35 mouse cellular contexts compared by ENCODE assay signal in genomic region chr6:30499049-30499448, GRCm38 (mm10). TPM values are rescaled to one million over a fixed set of nuclear protein-coding genes. Genes with fewer than 3 reads are reported as not detected.
DNase-seq lines count a peak whose midpoint lies in the region; ATAC-seq and TF ChIP-seq lines count a peak whose summit lies in the region.
"Had no signal": no experiment of that assay in that cellular context is flagged by ENCODE, and none has a peak within 500 bp of the region (broad histone marks: within the 10 kb centered on the region; RNA-seq: fewer than 3 reads in every experiment).

No protein-coding gene starts in this region.

- no peak for TF ChIP-seq POLR2A in liver, adult 2 months (IDR thresholded peaks at IDR 0.05; ENCODE audit: extremely low read depth, insufficient read depth, low read length)

- no peak overlapping the region for H3K4me3 ChIP-seq in liver, adult 2 months (ENCODE audit: insufficient read depth, low read depth, low read length)
- no peak overlapping the region for H3K4me3 ChIP-seq in liver, postnatal 0 days (ENCODE audit: low read depth, low read length)
- no peak overlapping the region for H3K4me3 ChIP-seq in embryonic facial prominence, embryonic 10.5 days
- no peak overlapping the region for H3K4me3 ChIP-seq in stomach, postnatal 0 days (ENCODE audit: low read depth, low read length)
- H3K4me3 ChIP-seq: erythroblast, embryonic 14.5 days; hindbrain, embryonic 10.5 days; hindbrain, embryonic 15.5 days; intestine, embryonic 15.5 days; left cerebral cortex, adult 2 months; limb, embryonic 12.5 days; midbrain, embryonic 10.5 days; midbrain, embryonic 15.5 days had no signal

- no peaks in the 10 kb centered on the region for H3K4me1 ChIP-seq in liver, adult 2 months (ENCODE audit: control insufficient read depth, insufficient read depth, low read length)
- H3K4me1 ChIP-seq in liver, postnatal 0 days (ENCODE audit: insufficient read depth) = no peaks in the 10 kb centered on the region
- peaks cover 11% of the 10 kb centered on the region; the same call in 1 of the 2 replicates for H3K4me1 ChIP-seq in embryonic facial prominence, embryonic 10.5 days
- H3K4me1 ChIP-seq in stomach, postnatal 0 days (replicated peaks; ENCODE audit: control insufficient read depth, insufficient read depth) = no peaks in the 10 kb centered on the region
- H3K4me1 ChIP-seq: hindbrain, embryonic 10.5 days; hindbrain, embryonic 15.5 days; intestine, embryonic 15.5 days; limb, embryonic 12.5 days; midbrain, embryonic 10.5 days; midbrain, embryonic 15.5 days had no signal

- 71% methylated on average over 3 of the region's 3 CpGs for WGBS in liver, adult 2 months
- WGBS in liver, postnatal 0 days (ENCODE audit: insufficient replicate concordance) = 41% methylated on average over 3 of the region's 3 CpGs
- WGBS in embryonic facial prominence, embryonic 10.5 days = 71% methylated on average over 3 of the region's 3 CpGs
- WGBS in stomach, postnatal 0 days = 79% methylated on average over 3 of the region's 3 CpGs

- H3K9me3 ChIP-seq in liver, postnatal 0 days (ENCODE audit: low read length) = no peaks in the 10 kb centered on the region
- no peaks in the 10 kb centered on the region for H3K9me3 ChIP-seq in embryonic facial prominence, embryonic 10.5 days
- no peaks in the 10 kb centered on the region for H3K9me3 ChIP-seq in stomach, postnatal 0 days (ENCODE audit: control insufficient read depth, low read length)
- H3K9me3 ChIP-seq: hindbrain, embryonic 10.5 days; hindbrain, embryonic 15.5 days; intestine, embryonic 15.5 days; limb, embryonic 12.5 days; midbrain, embryonic 10.5 days; midbrain, embryonic 15.5 days had no signal

- ATAC-seq in liver, postnatal 0 days = no peak
- peak; percentile 80 for ATAC-seq in megakaryocyte, adult 5-6 weeks (ENCODE audit: poor library complexity, severe bottlenecking)
- ATAC-seq in stomach, postnatal 0 days (ENCODE audit: low FRiP score, low TSS enrichment) = no peak
- ATAC-seq: forebrain, postnatal 0 days; intestine, embryonic 15.5 days; midbrain, embryonic 15.5 days had no signal

- no peak overlapping the region for H3K4me2 ChIP-seq in liver, postnatal 0 days (ENCODE audit: low read depth, low read length)
- no peak overlapping the region for H3K4me2 ChIP-seq in stomach, postnatal 0 days (replicated peaks; ENCODE audit: low read depth)
- H3K4me2 ChIP-seq: hindbrain, embryonic 15.5 days; intestine, embryonic 15.5 days; limb, embryonic 12.5 days; liver, embryonic 11.5 days; midbrain, embryonic 15.5 days had no signal

- TF ChIP-seq CTCF in liver, adult 2 months (IDR thresholded peaks at IDR 0.05; ENCODE audit: low read depth, low read length) = no peak
- TF ChIP-seq CTCF in liver, postnatal 0 days (IDR thresholded peaks at IDR 0.05; ENCODE audit: low read depth) = no peak
- no peak for TF ChIP-seq CTCF in stomach, postnatal 0 days (IDR thresholded peaks at IDR 0.05; ENCODE audit: low read depth)

- peaks cover 44% of the 10 kb centered on the region for H3K36me3 ChIP-seq in liver, adult 2 months (ENCODE audit: control insufficient read depth, insufficient read depth, low read length)
- H3K36me3 ChIP-seq in liver, postnatal 0 days (replicated peaks; ENCODE audit: insufficient read depth, low read length) = peaks cover 53% of the 10 kb centered on the region
- H3K36me3 ChIP-seq in embryonic facial prominence, embryonic 10.5 days (replicated peaks) = peaks cover 97% of the 10 kb centered on the region
- peaks cover 10% of the 10 kb centered on the region; the same call in 1 of the 2 replicates for H3K36me3 ChIP-seq in stomach, postnatal 0 days (ENCODE audit: control insufficient read depth, insufficient read depth, low read length)

- no peaks in the 10 kb centered on the region for H3K79me2 ChIP-seq in liver, adult 2 months (ENCODE audit: control insufficient read depth, insufficient read depth, low read length)

- no peak for TF ChIP-seq EP300 in liver, postnatal 0 days (IDR thresholded peaks at IDR 0.05; ENCODE audit: low read depth)
- TF ChIP-seq EP300 in stomach, postnatal 0 days (optimal IDR thresholded peaks at IDR 0.05) = no peak

- no peak overlapping the region for H3K9ac ChIP-seq in liver, adult 2 months (ENCODE audit: low read depth, low read length)
- H3K9ac ChIP-seq in liver, postnatal 0 days (replicated peaks) = no peak overlapping the region
- no peak overlapping the region for H3K9ac ChIP-seq in stomach, postnatal 0 days (ENCODE audit: low read length)
- H3K9ac ChIP-seq: forebrain, postnatal 0 days; hindbrain, embryonic 15.5 days; intestine, embryonic 15.5 days; limb, embryonic 12.5 days; midbrain, embryonic 15.5 days had no signal

- H3K27ac ChIP-seq in liver, adult 2 months (replicated peaks; ENCODE audit: insufficient read depth, low read depth, low read length) = no peak overlapping the region
- no peak overlapping the region for H3K27ac ChIP-seq in liver, postnatal 0 days (ENCODE audit: low read depth)
- H3K27ac ChIP-seq in embryonic facial prominence, embryonic 10.5 days (replicated peaks) = peak overlapping the region; percentile 35; the same call in 1 of the 2 replicates
- no peak overlapping the region for H3K27ac ChIP-seq in stomach, postnatal 0 days (replicated peaks)
- H3K27ac ChIP-seq: hindbrain, embryonic 10.5 days; hindbrain, embryonic 15.5 days; intestine, embryonic 15.5 days; left cerebral cortex, adult 2 months; midbrain, embryonic 10.5 days; midbrain, embryonic 15.5 days had no signal

- DNase-seq in liver, adult 2 months (ENCODE audit: extremely low read depth, low read depth, low spot score) = peak; percentile 6
- DNase-seq in liver, postnatal 0 days = no peak
- peak; percentile 41 for DNase-seq in CD4-positive, CD25-positive, alpha-beta regulatory T cell, adult 2 months (ENCODE audit: low read depth, low spot score)
- DNase-seq in embryonic facial prominence, embryonic 10.5 days (ENCODE audit: low spot score) = no peak
- no peak for DNase-seq in stomach, postnatal 0 days (ENCODE audit: low spot score)
- DNase-seq in urinary bladder, postnatal 25 days (ENCODE audit: low spot score) = no peak
- no peak for DNase-seq in layer of hippocampus, postnatal 25 days (ENCODE audit: extremely low spot score in 1 of 2, low spot score in 1 of 2)
- DNase-seq: adrenal gland, postnatal 10 days; cerebellum, adult 11-12 months; cerebellum, adult 9-11 months; forebrain, postnatal 0 days; gastrocnemius, postnatal 10 days; heart, postnatal 14 days; kidney, adult 8-10 months; kidney, postnatal 10 days; layer of hippocampus, adult 9-11 months; lung, postnatal 36 days; right cerebral cortex, adult 18-20 months; spleen, adult 18-20 months; thymus, postnatal 36 days had no signal

- no peaks in the 10 kb centered on the region for H3K27me3 ChIP-seq in liver, adult 2 months (ENCODE audit: control insufficient read depth, insufficient read depth, low read length)
- H3K27me3 ChIP-seq in liver, postnatal 0 days (ENCODE audit: insufficient read depth, low read length) = no peaks in the 10 kb centered on the region
- H3K27me3 ChIP-seq in embryonic facial prominence, embryonic 10.5 days (replicated peaks; ENCODE audit: low read depth, poor library complexity, severe bottlenecking) = no peaks in the 10 kb centered on the region
- H3K27me3 ChIP-seq in stomach, postnatal 0 days (ENCODE audit: control insufficient read depth, insufficient read depth, low read length) = no peaks in the 10 kb centered on the region
- H3K27me3 ChIP-seq: hindbrain, embryonic 15.5 days; intestine, embryonic 15.5 days; limb, embryonic 12.5 days; midbrain, embryonic 15.5 days had no signal

RNA-seq across cellular contexts. Expression of gene Tmem209, which starts 10.5 kb away (rescaled TPM):
- 9.2 and 12.0 TPM in 2 replicates for total RNA-seq in liver, adult 2 months (2014; rRNA removed)
- polyA plus RNA-seq in liver, adult 2 months (2012; rRNA removed) = 18.4 and 23.5 TPM in 2 replicates
- 10.8 and 12.6 TPM in 2 replicates for polyA plus RNA-seq in liver, postnatal 0 days (2015; fragmentation: Nextera tagmentation; extraction: Ambion mirVana)
- polyA plus RNA-seq in embryonic facial prominence, embryonic 10.5 days (2016; fragmentation: Nextera tagmentation; extraction: Ambion mirVana) = 41.3 and 45.7 TPM in 2 replicates
- 40.3 and 42.3 TPM in 2 replicates for total RNA-seq in megakaryocyte, adult 5-6 weeks (2015)
- total RNA-seq in megakaryocyte, adult 5-6 weeks (2017) = 24.0 and 39.0 TPM in 2 replicates
- 13.0 and 13.7 TPM in 2 replicates for polyA plus RNA-seq in stomach, postnatal 0 days (2015; fragmentation: Nextera tagmentation; extraction: Ambion mirVana)
- total RNA-seq in layer of hippocampus, postnatal 25 days (2021) = 10 to 100 TPM; 15.8 to 20.7 TPM

RNA-seq across cellular contexts. Expression of gene Ssmem1, which starts 10.6 kb away (rescaled TPM):
- 0.20 TPM in 1 of 2 replicates, not detected in the other for total RNA-seq in liver, adult 2 months (2014; rRNA removed)
- not detected in 2 replicates for polyA plus RNA-seq in liver, adult 2 months (2012; rRNA removed)
- not detected in 2 replicates for polyA plus RNA-seq in liver, postnatal 0 days (2015; fragmentation: Nextera tagmentation; extraction: Ambion mirVana)
- polyA plus RNA-seq in embryonic facial prominence, embryonic 10.5 days (2016; fragmentation: Nextera tagmentation; extraction: Ambion mirVana) = 0.19 and 0.40 TPM in 2 replicates
- 0.68 TPM in 1 of 2 replicates, not detected in the other for total RNA-seq in megakaryocyte, adult 5-6 weeks (2015)
- 0.44 and 1.1 TPM in 2 replicates for total RNA-seq in megakaryocyte, adult 5-6 weeks (2017)
- polyA plus RNA-seq in stomach, postnatal 0 days (2015; fragmentation: Nextera tagmentation; extraction: Ambion mirVana) = not detected in 2 replicates
- 1 to 10 TPM in 1 of 2 experiments, under 1 TPM in 1; 0.37 to 1.2 TPM for total RNA-seq in layer of hippocampus, postnatal 25 days (2021)
- total RNA-seq: common myeloid progenitor, adult 5-6 weeks; neutrophil, adult 5-6 weeks had no signal
- polyA plus RNA-seq: erythroblast, embryonic 14.5 days; forebrain, embryonic 11.5 days; forebrain, postnatal 0 days; heart, embryonic 14.5 days; intestine, embryonic 15.5 days; large intestine, adult 2 months; limb, embryonic 12.5 days; liver, embryonic 11.5 days had no signal

RNA-seq across cellular contexts. Expression of gene Cpa2, which starts 42.3 kb away (rescaled TPM):
- total RNA-seq in liver, adult 2 months (2014; rRNA removed) = 6.5 and 32.6 TPM in 2 replicates
- 0.12 TPM in 1 of 2 replicates, not detected in the other for polyA plus RNA-seq in liver, adult 2 months (2012; rRNA removed)
- 0.63 and 2.1 TPM in 2 replicates for polyA plus RNA-seq in liver, postnatal 0 days (2015; fragmentation: Nextera tagmentation; extraction: Ambion mirVana)
- polyA plus RNA-seq in embryonic facial prominence, embryonic 10.5 days (2016; fragmentation: Nextera tagmentation; extraction: Ambion mirVana) = 18.9 and 22.0 TPM in 2 replicates
- total RNA-seq in megakaryocyte, adult 5-6 weeks (2015) = 0.27 TPM in 1 of 2 replicates, not detected in the other
- total RNA-seq in megakaryocyte, adult 5-6 weeks (2017) = not detected in 2 replicates
- 1.7 and 2.6 TPM in 2 replicates for polyA plus RNA-seq in stomach, postnatal 0 days (2015; fragmentation: Nextera tagmentation; extraction: Ambion mirVana)
- total RNA-seq in layer of hippocampus, postnatal 25 days (2021) = 1 to 10 TPM; 1.2 to 1.4 TPM
- total RNA-seq: common myeloid progenitor, adult 5-6 weeks; heart, postnatal 14 days; neutrophil, adult 5-6 weeks had no signal
- polyA plus RNA-seq: erythroblast, embryonic 14.5 days had no signal

Comparison
In these comparisons a context has a peak if more than half of its experiments do, and no peak if none do; other contexts are left out.
1. DNase-seq: peak in liver, adult 2 months (single experiment) and CD4-positive, CD25-positive, alpha-beta regulatory T cell, adult 2 months (single experiment); none in liver, postnatal 0 days (single experiment), embryonic facial prominence, embryonic 10.5 days (single experiment), stomach, postnatal 0 days (single experiment), urinary bladder, postnatal 25 days (single experiment) and layer of hippocampus, postnatal 25 days (0 of 2).